Mouse (Mus musculus): ENCODE measurements around the gene Cntnap5c. TPM values are rescaled to one million over a fixed set of nuclear protein-coding genes. Genes with fewer than 3 reads are reported as not detected.

Cntnap5c gene
- polyA plus RNA-seq, 1 experiment from 2014 or later = not detected

GRCm38 (mm10) chr17:58104505-58104904 is 335.1 kb downstream of the Cntnap5c start:
- Histone ChIP-seq H3K9ac (replicated peaks) (no peak overlapping the region), H3K4me1 (ENCODE audit: insufficient read depth) (no peaks in the 10 kb centered on the region), H3K9me3 (ENCODE audit: low read length) (no peaks in the 10 kb centered on the region), H3K4me2 (ENCODE audit: low read depth, low read length) (no peak overlapping the region), H3K4me3 (ENCODE audit: low read depth, low read length) (no peak overlapping the region), H3K36me3 (replicated peaks; ENCODE audit: insufficient read depth, low read length) (no peaks in the 10 kb centered on the region), H3K27me3 (ENCODE audit: insufficient read depth, low read length) (no peaks in the 10 kb centered on the region), H3K27ac (ENCODE audit: low read depth) (no peak overlapping the region)
- no peak for DNase-seq
- no peak for ATAC-seq
- TF ChIP-seq CTCF (IDR thresholded peaks at IDR 0.05; ENCODE audit: low read depth) (no peak), EP300 (IDR thresholded peaks at IDR 0.05; ENCODE audit: low read depth) (no peak)
- 70% methylated on average over 2 of the region's 2 CpGs for WGBS (ENCODE audit: insufficient replicate concordance)

GRCm38 (mm10) chr17:58107901-58108300 is 338.5 kb downstream of the Cntnap5c start:
- no peak overlapping the region for H3K27ac ChIP-seq (ENCODE audit: low read depth)
- H3K27me3 ChIP-seq (ENCODE audit: insufficient read depth, low read length) = no peaks in the 10 kb centered on the region
- ATAC-seq (no peak), DNase-seq (no peak)
- H3K9ac ChIP-seq (replicated peaks) = no peak overlapping the region
- no peak overlapping the region for H3K4me3 ChIP-seq (ENCODE audit: low read depth, low read length)
- no peaks in the 10 kb centered on the region for H3K36me3 ChIP-seq (replicated peaks; ENCODE audit: insufficient read depth, low read length)
- no peaks in the 10 kb centered on the region for H3K9me3 ChIP-seq (ENCODE audit: low read length)
- no peaks in the 10 kb centered on the region for H3K4me1 ChIP-seq (ENCODE audit: insufficient read depth)
- no peak overlapping the region for H3K4me2 ChIP-seq (ENCODE audit: low read depth, low read length)
- TF ChIP-seq EP300 (IDR thresholded peaks at IDR 0.05; ENCODE audit: low read depth) (no peak), CTCF (IDR thresholded peaks at IDR 0.05; ENCODE audit: low read depth) (no peak)
- WGBS (ENCODE audit: insufficient replicate concordance) = 70% methylated on average over 3 of the region's 3 CpGs

GRCm38 (mm10) chr17:58108335-58108734 is 339.0 kb downstream of the Cntnap5c start:
- Histone ChIP-seq H3K4me3 (ENCODE audit: low read depth, low read length) (no peak overlapping the region), H3K4me1 (ENCODE audit: insufficient read depth) (no peaks in the 10 kb centered on the region), H3K27ac (ENCODE audit: low read depth) (no peak overlapping the region), H3K9ac (replicated peaks) (no peak overlapping the region), H3K4me2 (ENCODE audit: low read depth, low read length) (no peak overlapping the region), H3K27me3 (ENCODE audit: insufficient read depth, low read length) (no peaks in the 10 kb centered on the region), H3K36me3 (replicated peaks; ENCODE audit: insufficient read depth, low read length) (no peaks in the 10 kb centered on the region), H3K9me3 (ENCODE audit: low read length) (no peaks in the 10 kb centered on the region)
- 49% methylated on average over 1 of the region's 1 CpGs for WGBS (ENCODE audit: insufficient replicate concordance)
- ATAC-seq (no peak), DNase-seq (no peak)
- no peak for TF ChIP-seq CTCF (IDR thresholded peaks at IDR 0.05; ENCODE audit: low read depth)
- no peak for TF ChIP-seq EP300 (IDR thresholded peaks at IDR 0.05; ENCODE audit: low read depth)

- Histone ChIP-seq H3K9me3 (ENCODE audit: low read length) (no peaks in the 10 kb centered on the region), H3K4me3 (ENCODE audit: low read depth, low read length) (no peak overlapping the region), H3K27me3 (ENCODE audit: insufficient read depth, low read length) (no peaks in the 10 kb centered on the region), H3K36me3 (replicated peaks; ENCODE audit: insufficient read depth, low read length) (no peaks in the 10 kb centered on the region), H3K4me2 (ENCODE audit: low read depth, low read length) (no peak overlapping the region), H3K4me1 (ENCODE audit: insufficient read depth) (no peaks in the 10 kb centered on the region), H3K9ac (replicated peaks) (no peak overlapping the region), H3K27ac (ENCODE audit: low read depth) (no peak overlapping the region)
- 61% methylated on average over 1 of the region's 1 CpGs for WGBS (ENCODE audit: insufficient replicate concordance)
- DNase-seq = no peak
- TF ChIP-seq EP300 (IDR thresholded peaks at IDR 0.05; ENCODE audit: low read depth) (no peak), CTCF (IDR thresholded peaks at IDR 0.05; ENCODE audit: low read depth) (no peak)
- ATAC-seq = no peak
Observed at GRCm38 (mm10) chr17:58187171-58187570, 417.8 kb downstream of the Cntnap5c start.

- Histone ChIP-seq H3K9me3 (ENCODE audit: low read length) (no peaks in the 10 kb centered on the region), H3K4me1 (ENCODE audit: insufficient read depth) (no peaks in the 10 kb centered on the region), H3K36me3 (replicated peaks; ENCODE audit: insufficient read depth, low read length) (no peaks in the 10 kb centered on the region), H3K4me3 (ENCODE audit: low read depth, low read length) (no peak overlapping the region), H3K4me2 (ENCODE audit: low read depth, low read length) (no peak overlapping the region), H3K27ac (ENCODE audit: low read depth) (no peak overlapping the region), H3K27me3 (ENCODE audit: insufficient read depth, low read length) (no peaks in the 10 kb centered on the region), H3K9ac (replicated peaks) (no peak overlapping the region)
- no peak for TF ChIP-seq CTCF (IDR thresholded peaks at IDR 0.05; ENCODE audit: low read depth)
- no peak for TF ChIP-seq EP300 (IDR thresholded peaks at IDR 0.05; ENCODE audit: low read depth)
- DNase-seq (no peak), ATAC-seq (no peak)
- WGBS (ENCODE audit: insufficient replicate concordance) = 82% methylated on average over 2 of the region's 2 CpGs
Observed at GRCm38 (mm10) chr17:58201148-58201547, 431.8 kb downstream of the Cntnap5c start.

- TF ChIP-seq EP300 (IDR thresholded peaks at IDR 0.05; ENCODE audit: low read depth) = no peak
- TF ChIP-seq CTCF (IDR thresholded peaks at IDR 0.05; ENCODE audit: low read depth) = no peak
- Histone ChIP-seq H3K36me3 (replicated peaks; ENCODE audit: insufficient read depth, low read length) (no peaks in the 10 kb centered on the region), H3K4me3 (ENCODE audit: low read depth, low read length) (no peak overlapping the region), H3K4me2 (ENCODE audit: low read depth, low read length) (no peak overlapping the region), H3K9me3 (ENCODE audit: low read length) (no peaks in the 10 kb centered on the region), H3K27ac (ENCODE audit: low read depth) (no peak overlapping the region), H3K9ac (replicated peaks) (no peak overlapping the region), H3K4me1 (ENCODE audit: insufficient read depth) (no peaks in the 10 kb centered on the region), H3K27me3 (ENCODE audit: insufficient read depth, low read length) (no peaks in the 10 kb centered on the region)
- DNase-seq = no peak
- 63% methylated on average over 2 of the region's 2 CpGs for WGBS (ENCODE audit: insufficient replicate concordance)
- no peak for ATAC-seq
Observed at GRCm38 (mm10) chr17:58268058-58268457, 498.7 kb downstream of the Cntnap5c start.

GRCm38 (mm10) chr17:58351310-58351709 is 581.9 kb downstream of the Cntnap5c start:
- H3K4me1 ChIP-seq (ENCODE audit: insufficient read depth) = no peaks in the 10 kb centered on the region
- ATAC-seq (no peak), DNase-seq (no peak)
- H3K9ac ChIP-seq (replicated peaks) = no peak overlapping the region
- no peak overlapping the region for H3K4me2 ChIP-seq (ENCODE audit: low read depth, low read length)
- WGBS (ENCODE audit: insufficient replicate concordance) = 73% methylated on average over 6 of the region's 6 CpGs
- no peak overlapping the region for H3K27ac ChIP-seq (ENCODE audit: low read depth)
- no peak overlapping the region for H3K4me3 ChIP-seq (ENCODE audit: low read depth, low read length)
- no peaks in the 10 kb centered on the region for H3K36me3 ChIP-seq (replicated peaks; ENCODE audit: insufficient read depth, low read length)
- no peaks in the 10 kb centered on the region for H3K27me3 ChIP-seq (ENCODE audit: insufficient read depth, low read length)
- no peak for TF ChIP-seq CTCF (IDR thresholded peaks at IDR 0.05; ENCODE audit: low read depth)
- TF ChIP-seq EP300 (IDR thresholded peaks at IDR 0.05; ENCODE audit: low read depth) = no peak
- H3K9me3 ChIP-seq (ENCODE audit: low read length) = no peaks in the 10 kb centered on the region

All from liver, postnatal 0 days (tissue).